Mouse (Mus musculus) left cerebral cortex, postnatal 25 days (tissue): ENCODE results near the gene Fnbp1. TPM values are rescaled to one million over a fixed set of nuclear protein-coding genes. Genes with fewer than 3 reads are reported as not detected.

Source experiments
- DNase-seq, 2 experiments: peaks; one replicate each; pipeline ENCODE4 v3.0.0; 2022; ENCODE audit warnings: low spot score in 2 of 2, mixed read lengths in 1 of 2
- intact Hi-C: fragments of 180-260 bp; cut with DNase I; formaldehyde crosslinking; loops from one replicate; pipeline ENCODE4 v1.15.1; 2025
- total RNA-seq, 2 experiments: library from RNA; stranded (reverse); gene quantifications; 2 replicates each; pipeline ENCODE4 v1.2.3; 2021

Gene Fnbp1
- total RNA-seq, 2 experiments from 2014 or later = 84.0 to 87.3 TPM

DNA sequence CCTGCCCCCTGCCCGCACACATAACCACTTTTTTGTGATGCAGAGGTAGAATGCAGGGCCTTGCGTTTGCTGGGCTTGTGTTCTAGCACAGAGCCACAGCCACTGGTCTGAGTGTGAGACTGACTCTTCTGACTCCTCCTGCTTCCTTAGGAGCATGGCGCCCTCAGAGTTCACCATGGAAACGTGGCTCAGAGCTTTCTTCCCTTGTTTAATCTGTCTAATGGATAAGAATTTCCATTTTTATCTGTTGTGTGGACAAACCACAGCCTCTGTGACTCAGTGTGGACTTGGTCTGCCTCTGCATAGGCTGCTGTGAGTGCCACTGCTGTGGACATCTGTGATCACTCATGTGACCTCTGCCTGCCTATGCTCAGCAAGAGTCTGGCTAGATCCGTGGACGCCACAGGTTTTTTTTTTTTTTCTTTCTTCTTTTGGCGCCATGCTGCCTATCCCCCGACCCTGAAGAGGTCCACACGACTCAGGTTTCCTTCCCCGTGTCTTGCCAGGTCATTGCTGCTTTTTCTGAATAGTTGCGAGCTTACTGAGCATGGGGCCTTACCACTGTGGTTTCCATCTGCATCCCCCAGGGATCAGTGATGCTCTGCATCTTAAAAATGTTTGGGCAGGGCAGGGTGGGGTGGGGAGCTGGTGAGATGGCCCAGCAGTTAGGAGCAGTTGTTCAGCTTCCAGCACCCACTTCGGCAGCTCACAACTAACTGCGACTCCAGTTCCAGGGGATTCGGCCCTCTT, 128.3 kb downstream of the Fnbp1 start:
- no peak for DNase-seq
- intact Hi-C loops = no loop called here

DNA sequence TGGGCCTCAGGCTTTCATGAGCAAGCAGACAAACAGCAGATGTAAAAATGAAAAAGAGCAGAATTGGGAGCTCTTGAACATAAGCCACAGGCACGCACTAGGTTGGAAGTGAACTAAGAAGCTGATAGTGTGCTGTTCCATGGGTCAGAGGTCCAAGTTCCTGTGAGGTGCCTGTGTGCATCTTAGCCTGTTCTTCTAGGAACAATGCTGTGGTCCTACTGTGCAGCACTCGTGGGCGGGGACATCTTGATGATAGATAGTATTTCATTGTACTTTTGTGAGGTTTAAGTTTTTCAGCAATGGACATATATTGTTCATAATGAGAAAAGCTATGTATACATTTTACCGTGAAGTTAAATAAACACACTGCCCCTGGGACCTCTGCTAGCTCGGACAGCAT, 134.6 kb downstream of the Fnbp1 start:
- intact Hi-C loops = no loop called here

DNA sequence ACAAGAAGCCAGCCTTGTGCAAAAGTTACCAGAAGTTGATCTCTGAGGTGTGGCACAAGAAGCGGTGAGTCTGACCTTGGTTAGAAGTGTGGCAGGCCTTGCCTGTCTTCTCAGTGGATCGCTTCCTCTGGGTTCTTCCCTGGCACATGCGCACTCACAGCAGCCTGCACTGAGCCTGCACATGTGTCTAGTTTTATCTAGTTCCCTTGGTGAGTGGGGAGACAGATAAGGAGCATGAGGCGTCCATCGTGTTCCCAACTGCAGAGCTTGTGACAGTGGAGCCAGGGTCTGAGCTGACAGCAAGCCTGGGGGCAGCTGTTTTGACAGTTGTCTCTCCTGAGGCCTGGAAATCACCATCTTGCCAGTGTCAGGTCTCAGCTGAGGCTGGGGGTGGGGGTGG, 135.4 kb downstream of the Fnbp1 start:
- no peak for DNase-seq
- intact Hi-C loops = no loop called here

More for the DNA sequence above, 134.6 kb downstream of the Fnbp1 start:
- no peak for DNase-seq

- no peak for DNase-seq
- intact Hi-C loops = no loop called here
Measured at GRCm38 (mm10) chr2:31005453-31005852, 136.4 kb downstream of the Fnbp1 start.

- no peak for DNase-seq
- intact Hi-C loops = no loop called here
Measured at GRCm38 (mm10) chr2:31002857-31003256, 139.0 kb downstream of the Fnbp1 start.

- intact Hi-C loops = no loop called here
- DNase-seq = no peak
Measured at GRCm38 (mm10) chr2:30998443-30999260, 143.2 kb downstream of the Fnbp1 start.

GRCm38 (mm10) chr2:30995432-30995996, 146.3 kb downstream of the Fnbp1 start:
- intact Hi-C loops = no loop called here
- no peak for DNase-seq

- no peak for DNase-seq
- intact Hi-C loops = no loop called here
Measured at GRCm38 (mm10) chr2:30994853-30995252, 147.0 kb downstream of the Fnbp1 start.

DNA sequence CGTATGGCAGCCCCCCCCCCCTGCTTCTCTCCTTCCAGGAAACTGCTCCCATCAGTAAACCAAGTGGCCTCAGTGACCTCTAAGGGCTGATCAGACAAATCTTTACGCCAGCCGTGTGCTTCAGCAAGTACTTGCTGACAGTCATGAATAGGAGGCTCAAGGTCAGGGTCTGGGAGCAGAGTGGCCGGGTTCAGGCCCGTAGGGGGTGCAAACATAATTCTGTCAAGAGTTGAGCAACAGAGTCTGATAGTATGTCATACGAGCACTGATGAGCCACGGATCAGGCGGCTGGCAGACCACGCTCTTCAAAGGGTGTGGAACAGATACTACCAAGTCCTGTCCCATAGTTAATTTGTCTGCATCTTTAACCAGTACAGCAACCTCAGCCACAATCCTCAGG, 151.6 kb downstream of the Fnbp1 start:
- intact Hi-C loops = no loop called here
- no peak for DNase-seq

- DNase-seq = peak; percentile 26 to 52
Measured at GRCm38 (mm10) chr2:30985111-30986020, 156.4 kb downstream of the Fnbp1 start.

GRCm38 (mm10) chr2:30983024-30983423, 158.8 kb downstream of the Fnbp1 start:
- no peak for DNase-seq
- intact Hi-C loops = loop anchor here (5.0 kb wide), 1 partner anchor 159 kb away; the partner anchor contains the start of gene Fnbp1

More at GRCm38 (mm10) chr2:30985111-30986020, 156.4 kb downstream of the Fnbp1 start:
- intact Hi-C loops = no loop called here

GRCm38 (mm10) chr2:30981790-30982513, 159.9 kb downstream of the Fnbp1 start, which contains the start of the genes BC005624 and Usp20:
Gene BC005624, minus strand, starts transcription at chr2:30982201.
Gene Usp20, plus strand, starts transcription at chr2:30982279.
- intact Hi-C loops = loop anchor here (5.0 kb wide), 1 partner anchor 160 kb away; the partner anchor contains the start of gene Fnbp1
- DNase-seq = peak; percentile 100

Other genes with a start within 250 kb of the Fnbp1 start
- gene Ptges, start 212.1 kb downstream of the Fnbp1 start, total RNA-seq = 1 to 10 TPM; 4.5 to 5.1 TPM
- gene Tor1b, start 189.0 kb downstream of the Fnbp1 start, total RNA-seq = 10 to 100 TPM; 31.7 to 32.8 TPM
- gene Tor1a, start 174.1 kb downstream of the Fnbp1 start, total RNA-seq = 10 to 100 TPM; 36.1 to 39.2 TPM
- gene BC005624, start 159.8 kb downstream of the Fnbp1 start, total RNA-seq = 10 to 100 TPM; 60.8 to 63.3 TPM
- 10 to 100 TPM; 66.2 to 72.1 TPM for gene Usp20, start 159.7 kb downstream of the Fnbp1 start, total RNA-seq
- gene Gpr107, start 10.3 kb upstream of the Fnbp1 start, total RNA-seq = 10 to 100 TPM; 45.0 to 52.4 TPM
- gene Ncs1, start 103.8 kb upstream of the Fnbp1 start, total RNA-seq = 100 to 1,000 TPM; 196 to 203 TPM
- gene Hmcn2, start 172.4 kb upstream of the Fnbp1 start, total RNA-seq = under 1 TPM; 0.21 to 0.32 TPM